Mouse (Mus musculus) heart, embryonic 11.5 days (tissue): ENCODE measurements around the gene Myo15b. TPM values are rescaled to one million over a fixed set of nuclear protein-coding genes. Genes with fewer than 3 reads are reported as not detected.

Source experiments
- ATAC-seq: fragments of 200-750 bp; cut with Nextera tagmentation; replicated peaks from 2 replicates; pipeline ENCODE4 v1.8.0; 2017; ENCODE audit warnings: moderate library complexity; ENCODE audit not compliant: insufficient number of reproducible peaks, low FRiP score, low TSS enrichment
- H3K27ac ChIP-seq: fragments of 300-500 bp; sonication (generic); 2 replicates; pipeline ENCODE4 v1.5.1; 2014; ENCODE audit warnings: mild to moderate bottlenecking, low read depth, low read length
- H3K27me3 ChIP-seq: fragments of 300-500 bp; sonication (generic); 2 replicates; pipeline ENCODE4 v1.6.1; 2014; ENCODE audit warnings: mild to moderate bottlenecking, low read length, mixed read lengths; ENCODE audit not compliant: control insufficient read depth, insufficient read depth
- H3K36me3 ChIP-seq: fragments of 300-500 bp; sonication (generic); 2 replicates; pipeline ENCODE4 v1.6.1; 2014; ENCODE audit warnings: mild to moderate bottlenecking, low read length, moderate library complexity, mixed read lengths; ENCODE audit not compliant: control insufficient read depth, insufficient read depth
- H3K4me1 ChIP-seq: fragments of 300-500 bp; sonication (generic); 2 replicates; pipeline ENCODE4 v1.6.1; 2014; ENCODE audit warnings: low read length; ENCODE audit not compliant: control insufficient read depth, insufficient read depth
- H3K4me2 ChIP-seq: fragments of 300-500 bp; sonication (generic); 2 replicates; pipeline ENCODE4 v1.6.1; 2014; ENCODE audit warnings: mild to moderate bottlenecking, moderate library complexity
- H3K4me3 ChIP-seq: fragments of 300-500 bp; sonication (generic); 2 replicates; pipeline ENCODE4 v1.5.1; 2014; ENCODE audit warnings: low read depth, low read length
- H3K9ac ChIP-seq: fragments of 300-500 bp; sonication (generic); 2 replicates; pipeline ENCODE4 v1.6.1; 2014; ENCODE audit warnings: mild to moderate bottlenecking, low read depth, low read length, moderate library complexity
- H3K9me3 ChIP-seq: fragments of 300-500 bp; sonication (generic); replicated peaks from 2 replicates; pipeline ENCODE4 v1.6.1; 2016; ENCODE audit warnings: low read length; ENCODE audit not compliant: control insufficient read depth
- WGBS: fragments of 180-500 bp; shearing (Covaris S2); extraction: QIAGEN DNeasy Blood & Tissue Kit; methylation state at CpG from one replicate; pipeline ENCODE4 v1.1.7; 2014; ENCODE audit not compliant: insufficient replicate concordance; 5-methylcytosine and 5-hydroxymethylcytosine counted together
- polyA plus RNA-seq: library from polyadenylated mRNA; unstranded; fragments of >200 nt; fragmentation: Nextera tagmentation; extraction: Ambion mirVana; gene quantifications from 2 replicates; pipeline ENCODE4 v1.2.1, GENCODE M21; 2014

The Myo15b gene
- polyA plus RNA-seq, 1 experiment from 2014 or later, result 0.39 TPM

- H3K4me2 ChIP-seq, result no peak overlapping the region
- no peak overlapping the region for H3K27ac ChIP-seq
- no peak overlapping the region for H3K4me3 ChIP-seq
- WGBS, result 42% methylated on average over 6 of the region's 6 CpGs
- H3K9me3 ChIP-seq, result no peaks in the 10 kb centered on the region
- H3K9ac ChIP-seq, result no peak overlapping the region
- peaks cover 11% of the 10 kb centered on the region for H3K36me3 ChIP-seq
- H3K4me1 ChIP-seq, result no peaks in the 10 kb centered on the region
- H3K27me3 ChIP-seq, result no peaks in the 10 kb centered on the region
- ATAC-seq, result no peak
These were observed 62.1 kb downstream of the Myo15b start for GRCm38 (mm10) chr11:115920110-115920818.

- no peaks in the 10 kb centered on the region for H3K27me3 ChIP-seq
- ATAC-seq, result no peak
- H3K4me2 ChIP-seq, result no peak overlapping the region
- H3K9me3 ChIP-seq, result no peaks in the 10 kb centered on the region
- H3K4me1 ChIP-seq, result no peaks in the 10 kb centered on the region
- H3K9ac ChIP-seq, result no peak overlapping the region
- peaks cover 7% of the 10 kb centered on the region for H3K36me3 ChIP-seq
- H3K27ac ChIP-seq, result no peak overlapping the region
- no peak overlapping the region for H3K4me3 ChIP-seq
- WGBS, result 84% methylated on average over 1 of the region's 1 CpGs
These were observed 63.8 kb downstream of the Myo15b start for GRCm38 (mm10) chr11:115921986-115922385.

- ATAC-seq, result no peak
- Histone ChIP-seq H3K36me3 (peaks cover 4% of the 10 kb centered on the region; the same call in 1 of the 2 replicates), H3K27ac (no peak overlapping the region), H3K9ac (no peak overlapping the region), H3K4me2 (no peak overlapping the region), H3K4me3 (no peak overlapping the region), H3K27me3 (no peaks in the 10 kb centered on the region), H3K9me3 (no peaks in the 10 kb centered on the region), H3K4me1 (peaks cover 9% of the 10 kb centered on the region)
- WGBS, result 83% methylated on average over 8 of the region's 8 CpGs
These were observed 70.8 kb downstream of the Myo15b start for GRCm38 (mm10) chr11:115929031-115929430.

- no peaks in the 10 kb centered on the region for H3K27me3 ChIP-seq
- no peak overlapping the region for H3K4me2 ChIP-seq
- peaks cover 15% of the 10 kb centered on the region for H3K4me1 ChIP-seq
- H3K36me3 ChIP-seq, result peaks cover 4% of the 10 kb centered on the region; the same call in 1 of the 2 replicates
- ATAC-seq, result no peak
- WGBS, result 71% methylated on average over 3 of the region's 3 CpGs
- H3K27ac ChIP-seq, result no peak overlapping the region
- no peak overlapping the region for H3K4me3 ChIP-seq
- no peaks in the 10 kb centered on the region for H3K9me3 ChIP-seq
- no peak overlapping the region for H3K9ac ChIP-seq
These were observed 71.6 kb downstream of the Myo15b start for GRCm38 (mm10) chr11:115929818-115930217.

- peaks cover 15% of the 10 kb centered on the region for H3K4me1 ChIP-seq
- H3K27ac ChIP-seq, result no peak overlapping the region
- no peak for ATAC-seq
- H3K9me3 ChIP-seq, result no peaks in the 10 kb centered on the region
- WGBS, result 66% methylated on average over 3 of the region's 3 CpGs
- H3K36me3 ChIP-seq, result peaks cover 4% of the 10 kb centered on the region; the same call in 1 of the 2 replicates
- no peaks in the 10 kb centered on the region for H3K27me3 ChIP-seq
- H3K9ac ChIP-seq, result no peak overlapping the region
- no peak overlapping the region for H3K4me3 ChIP-seq
- no peak overlapping the region for H3K4me2 ChIP-seq
These were observed 73.0 kb downstream of the Myo15b start for GRCm38 (mm10) chr11:115931235-115931634.

- Histone ChIP-seq H3K27ac (peak within 1 kb of the TSS; percentile 51; the same call in 1 of the 2 replicates), H3K36me3 (peaks cover 5% of the 10 kb centered on the region), H3K9me3 (no peaks in the 10 kb centered on the region), H3K4me1 (peaks cover 15% of the 10 kb centered on the region), H3K9ac (peak within 1 kb of the TSS; percentile 88), H3K27me3 (no peaks in the 10 kb centered on the region), H3K4me2 (peak within 1 kb of the TSS; percentile 86), H3K4me3 (peak within 1 kb of the TSS; percentile 85)
- under 1% methylated on average over 28 of the region's 28 CpGs for WGBS
- peak; percentile 97 for ATAC-seq
These were observed 75.0 kb downstream of the Myo15b start, which contains the start of the genes Sap30bp and Recql5 for GRCm38 (mm10) chr11:115933108-115933746. Sap30bp (plus strand) TSS chr11:115933282. Recql5 (minus strand) TSS chr11:115933477.

GRCm38 (mm10) chr11:115933747-115934110 is 75.5 kb downstream of the Myo15b start:
- Histone ChIP-seq H3K36me3 (peaks cover 7% of the 10 kb centered on the region), H3K27ac (peak overlapping the region; percentile 51; the same call in 1 of the 2 replicates), H3K27me3 (no peaks in the 10 kb centered on the region), H3K9me3 (no peaks in the 10 kb centered on the region), H3K9ac (peak overlapping the region; percentile 88), H3K4me1 (peaks cover 15% of the 10 kb centered on the region), H3K4me3 (peak overlapping the region; percentile 85), H3K4me2 (peak overlapping the region; percentile 86)
- peak; percentile 49; the same call in 1 of the 2 replicates for ATAC-seq
- WGBS, result under 1% methylated on average over 16 of the region's 16 CpGs

GRCm38 (mm10) chr11:115939690-115940329 is 81.6 kb downstream of the Myo15b start:
- Histone ChIP-seq H3K4me1 (no peaks in the 10 kb centered on the region), H3K4me2 (no peak overlapping the region), H3K27me3 (no peaks in the 10 kb centered on the region), H3K9me3 (no peaks in the 10 kb centered on the region), H3K27ac (no peak overlapping the region), H3K4me3 (no peak overlapping the region), H3K36me3 (peaks cover 18% of the 10 kb centered on the region), H3K9ac (no peak overlapping the region)
- no peak for ATAC-seq
- WGBS, result 38% methylated on average over 6 of the region's 6 CpGs
